Mouse (Mus musculus) megakaryocyte, embryonic 14.5 days (primary cell): ENCODE results near the gene Tmem179b.

Experiments used
- FLI1 ChIP-seq: IDR thresholded peaks from 2 replicates; pipeline ENCODE4 v1.6.1; 2012; ENCODE audit warnings: low read length, inconsistent platforms, mixed read lengths
- GATA1 ChIP-seq: IDR thresholded peaks from 3 replicates; pipeline ENCODE4 v1.6.1; 2012; ENCODE audit warnings: mixed read lengths, low read length, inconsistent platforms, borderline replicate concordance

DNA sequence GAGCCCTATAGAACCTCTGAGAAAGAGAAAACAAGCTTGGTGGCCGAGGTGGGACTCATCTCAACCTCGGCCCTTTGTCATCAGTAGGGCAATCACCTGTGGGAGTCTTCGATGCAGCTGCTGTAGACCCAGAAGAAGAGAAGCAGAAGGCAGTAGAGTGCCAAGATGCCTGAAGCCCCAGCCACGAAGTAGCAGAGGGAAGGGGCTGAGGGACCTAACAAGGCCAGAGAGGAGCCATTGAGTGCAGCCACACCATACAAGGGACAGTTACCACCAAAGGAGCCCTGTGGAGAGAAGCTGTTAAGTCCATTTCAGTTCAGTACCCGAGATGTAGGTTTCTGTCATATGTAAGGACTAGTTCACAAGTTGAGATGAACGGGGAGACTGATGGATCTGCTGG lies 858 bp downstream of the Tmem179b start:
- TF ChIP-seq GATA1: no peak
- TF ChIP-seq FLI1: no peak
